Mouse (Mus musculus): ENCODE measurements around the gene Ebf1. TPM values are rescaled to one million over a fixed set of nuclear protein-coding genes. Genes with fewer than 3 reads are reported as not detected.

Gene Ebf1
- polyA plus RNA-seq, 1 experiment from 2014 or later: 61.7 TPM

GRCm38 (mm10) chr11:44761128-44761996 is 144.2 kb downstream of the Ebf1 start:
- ATAC-seq (ENCODE audit: insufficient number of reproducible peaks, low FRiP score, low TSS enrichment, low read depth) (no peak), DNase-seq (ENCODE audit: low spot score) (no peak)
- Histone ChIP-seq H3K9ac (ENCODE audit: low read length) (no peak overlapping the region), H3K9me3 (ENCODE audit: control insufficient read depth, low read length) (no peaks in the 10 kb centered on the region), H3K4me2 (ENCODE audit: low read depth, severe bottlenecking) (peak overlapping the region; percentile 3; the same call in 1 of the 2 replicates), H3K27ac (replicated peaks; ENCODE audit: low read depth, low read length) (no peak overlapping the region), H3K4me3 (ENCODE audit: low read depth, low read length) (no peak overlapping the region), H3K27me3 (ENCODE audit: control insufficient read depth, insufficient read depth, low read length) (no peaks in the 10 kb centered on the region), H3K4me1 (ENCODE audit: control insufficient read depth, insufficient read depth, low read length) (no peaks in the 10 kb centered on the region), H3K36me3 (ENCODE audit: control insufficient read depth, insufficient read depth, low read length) (no peaks in the 10 kb centered on the region)
- WGBS: 11% methylated on average over 20 of the region's 20 CpGs

GRCm38 (mm10) chr11:44763992-44764835 is 147.1 kb downstream of the Ebf1 start:
- no peaks in the 10 kb centered on the region for H3K36me3 ChIP-seq (ENCODE audit: control insufficient read depth, insufficient read depth, low read length)
- no peak for DNase-seq (ENCODE audit: low spot score)
- H3K9me3 ChIP-seq (ENCODE audit: control insufficient read depth, low read length): no peaks in the 10 kb centered on the region
- H3K27ac ChIP-seq (replicated peaks; ENCODE audit: low read depth, low read length): no peak overlapping the region
- WGBS: 88% methylated on average over 7 of the region's 7 CpGs
- ATAC-seq (ENCODE audit: insufficient number of reproducible peaks, low FRiP score, low TSS enrichment, low read depth): no peak
- H3K27me3 ChIP-seq (ENCODE audit: control insufficient read depth, insufficient read depth, low read length): no peaks in the 10 kb centered on the region
- H3K4me1 ChIP-seq (ENCODE audit: control insufficient read depth, insufficient read depth, low read length): no peaks in the 10 kb centered on the region
- no peak overlapping the region for H3K9ac ChIP-seq (ENCODE audit: low read length)
- no peak overlapping the region for H3K4me3 ChIP-seq (ENCODE audit: low read depth, low read length)
- H3K4me2 ChIP-seq (ENCODE audit: low read depth, severe bottlenecking): no peak overlapping the region

- Histone ChIP-seq H3K4me3 (ENCODE audit: low read depth, low read length) (no peak overlapping the region), H3K4me2 (ENCODE audit: low read depth, severe bottlenecking) (no peak overlapping the region), H3K27me3 (ENCODE audit: control insufficient read depth, insufficient read depth, low read length) (no peaks in the 10 kb centered on the region), H3K9ac (ENCODE audit: low read length) (no peak overlapping the region), H3K27ac (replicated peaks; ENCODE audit: low read depth, low read length) (no peak overlapping the region), H3K36me3 (ENCODE audit: control insufficient read depth, insufficient read depth, low read length) (no peaks in the 10 kb centered on the region), H3K9me3 (ENCODE audit: control insufficient read depth, low read length) (no peaks in the 10 kb centered on the region), H3K4me1 (ENCODE audit: control insufficient read depth, insufficient read depth, low read length) (no peaks in the 10 kb centered on the region)
- 84% methylated on average over 11 of the region's 11 CpGs for WGBS
- DNase-seq (ENCODE audit: low spot score): no peak
- ATAC-seq (ENCODE audit: insufficient number of reproducible peaks, low FRiP score, low TSS enrichment, low read depth): no peak
Observed at GRCm38 (mm10) chr11:44764988-44765387, 147.9 kb downstream of the Ebf1 start.

- Histone ChIP-seq H3K4me3 (ENCODE audit: low read depth, low read length) (no peak overlapping the region), H3K4me1 (ENCODE audit: control insufficient read depth, insufficient read depth, low read length) (no peaks in the 10 kb centered on the region), H3K27ac (replicated peaks; ENCODE audit: low read depth, low read length) (no peak overlapping the region), H3K9me3 (ENCODE audit: control insufficient read depth, low read length) (no peaks in the 10 kb centered on the region), H3K9ac (ENCODE audit: low read length) (no peak overlapping the region), H3K4me2 (ENCODE audit: low read depth, severe bottlenecking) (no peak overlapping the region), H3K36me3 (ENCODE audit: control insufficient read depth, insufficient read depth, low read length) (no peaks in the 10 kb centered on the region), H3K27me3 (ENCODE audit: control insufficient read depth, insufficient read depth, low read length) (no peaks in the 10 kb centered on the region)
- ATAC-seq (ENCODE audit: insufficient number of reproducible peaks, low FRiP score, low TSS enrichment, low read depth): no peak
- WGBS: 16% methylated on average over 5 of the region's 5 CpGs
- no peak for DNase-seq (ENCODE audit: low spot score)
Observed at GRCm38 (mm10) chr11:44766246-44766645, 149.1 kb downstream of the Ebf1 start.

- no peak overlapping the region for H3K4me3 ChIP-seq (ENCODE audit: low read depth, low read length)
- no peaks in the 10 kb centered on the region for H3K36me3 ChIP-seq (ENCODE audit: control insufficient read depth, insufficient read depth, low read length)
- H3K27me3 ChIP-seq (ENCODE audit: control insufficient read depth, insufficient read depth, low read length): no peaks in the 10 kb centered on the region
- ATAC-seq (ENCODE audit: insufficient number of reproducible peaks, low FRiP score, low TSS enrichment, low read depth) (no peak), DNase-seq (ENCODE audit: low spot score) (no peak)
- no peaks in the 10 kb centered on the region for H3K4me1 ChIP-seq (ENCODE audit: control insufficient read depth, insufficient read depth, low read length)
- H3K9me3 ChIP-seq (ENCODE audit: control insufficient read depth, low read length): no peaks in the 10 kb centered on the region
- 7% methylated on average over 3 of the region's 3 CpGs for WGBS
- H3K4me2 ChIP-seq (ENCODE audit: low read depth, severe bottlenecking): no peak overlapping the region
- H3K27ac ChIP-seq (replicated peaks; ENCODE audit: low read depth, low read length): no peak overlapping the region
- H3K9ac ChIP-seq (ENCODE audit: low read length): no peak overlapping the region
Observed at GRCm38 (mm10) chr11:44767322-44767721, 150.2 kb downstream of the Ebf1 start.

GRCm38 (mm10) chr11:44768346-44768745 is 151.2 kb downstream of the Ebf1 start:
- Histone ChIP-seq H3K27ac (replicated peaks; ENCODE audit: low read depth, low read length) (no peak overlapping the region), H3K4me1 (ENCODE audit: control insufficient read depth, insufficient read depth, low read length) (no peaks in the 10 kb centered on the region), H3K4me2 (ENCODE audit: low read depth, severe bottlenecking) (no peak overlapping the region), H3K9me3 (ENCODE audit: control insufficient read depth, low read length) (no peaks in the 10 kb centered on the region), H3K36me3 (ENCODE audit: control insufficient read depth, insufficient read depth, low read length) (no peaks in the 10 kb centered on the region), H3K27me3 (ENCODE audit: control insufficient read depth, insufficient read depth, low read length) (no peaks in the 10 kb centered on the region), H3K4me3 (ENCODE audit: low read depth, low read length) (no peak overlapping the region), H3K9ac (ENCODE audit: low read length) (no peak overlapping the region)
- DNase-seq (ENCODE audit: low spot score) (no peak), ATAC-seq (ENCODE audit: insufficient number of reproducible peaks, low FRiP score, low TSS enrichment, low read depth) (no peak)
- WGBS: 82% methylated on average over 5 of the region's 5 CpGs

- Histone ChIP-seq H3K9me3 (ENCODE audit: control insufficient read depth, low read length) (no peaks in the 10 kb centered on the region), H3K4me2 (ENCODE audit: low read depth, severe bottlenecking) (no peak overlapping the region), H3K36me3 (ENCODE audit: control insufficient read depth, insufficient read depth, low read length) (no peaks in the 10 kb centered on the region), H3K4me1 (ENCODE audit: control insufficient read depth, insufficient read depth, low read length) (no peaks in the 10 kb centered on the region), H3K27ac (replicated peaks; ENCODE audit: low read depth, low read length) (no peak overlapping the region), H3K27me3 (ENCODE audit: control insufficient read depth, insufficient read depth, low read length) (no peaks in the 10 kb centered on the region), H3K9ac (ENCODE audit: low read length) (no peak overlapping the region), H3K4me3 (ENCODE audit: low read depth, low read length) (no peak overlapping the region)
- ATAC-seq (ENCODE audit: insufficient number of reproducible peaks, low FRiP score, low TSS enrichment, low read depth) (no peak), DNase-seq (ENCODE audit: low spot score) (no peak)
- WGBS: 70% methylated on average over 11 of the region's 11 CpGs
Observed at GRCm38 (mm10) chr11:44770989-44771564, 154.0 kb downstream of the Ebf1 start.

- no peak overlapping the region for H3K9ac ChIP-seq (ENCODE audit: low read length)
Observed at GRCm38 (mm10) chr11:44774411-44774810, 157.3 kb downstream of the Ebf1 start.

More at GRCm38 (mm10) chr11:44774411-44774810, 157.3 kb downstream of the Ebf1 start:
- Histone ChIP-seq H3K9me3 (ENCODE audit: control insufficient read depth, low read length) (no peaks in the 10 kb centered on the region), H3K27me3 (ENCODE audit: control insufficient read depth, insufficient read depth, low read length) (no peaks in the 10 kb centered on the region), H3K36me3 (ENCODE audit: control insufficient read depth, insufficient read depth, low read length) (no peaks in the 10 kb centered on the region), H3K4me2 (ENCODE audit: low read depth, severe bottlenecking) (no peak overlapping the region), H3K4me3 (ENCODE audit: low read depth, low read length) (no peak overlapping the region), H3K4me1 (ENCODE audit: control insufficient read depth, insufficient read depth, low read length) (no peaks in the 10 kb centered on the region), H3K27ac (replicated peaks; ENCODE audit: low read depth, low read length) (no peak overlapping the region)
- DNase-seq (ENCODE audit: low spot score) (no peak), ATAC-seq (ENCODE audit: insufficient number of reproducible peaks, low FRiP score, low TSS enrichment, low read depth) (no peak)
- WGBS: 75% methylated on average over 3 of the region's 3 CpGs

All from limb, embryonic 11.5 days (tissue).